Comparison of ENCODE assay signal across 9 mouse cellular contexts in genomic region chr8:120248451-120248850, GRCm38 (mm10).
"Had no signal": no experiment of that assay in that cellular context is flagged by ENCODE, and none has a peak within 500 bp of the region (broad histone marks: within the 10 kb centered on the region; RNA-seq: fewer than 3 reads in every experiment).

No protein-coding gene starts in this region.

- ATAC-seq: intestine, embryonic 15.5 days; liver, postnatal 0 days; midbrain, embryonic 13.5 days had no signal

- H3K4me2 ChIP-seq: intestine, embryonic 15.5 days; limb, embryonic 13.5 days; liver, embryonic 13.5 days; midbrain, embryonic 13.5 days; stomach, embryonic 15.5 days had no signal

- H3K9me3 ChIP-seq: intestine, embryonic 15.5 days; liver, embryonic 13.5 days; midbrain, embryonic 13.5 days; stomach, embryonic 15.5 days had no signal

- H3K27me3 ChIP-seq: intestine, embryonic 15.5 days; limb, embryonic 13.5 days; liver, embryonic 13.5 days; midbrain, embryonic 13.5 days; stomach, embryonic 15.5 days had no signal

- DNase-seq: kidney, adult 8-10 months; liver, embryonic 13.5 days; liver, postnatal 0 days; right cerebral cortex, postnatal 14 days; thymus, postnatal 4 days had no signal

- H3K36me3 ChIP-seq: intestine, embryonic 15.5 days; liver, embryonic 13.5 days; midbrain, embryonic 13.5 days; stomach, embryonic 15.5 days had no signal

- H3K4me3 ChIP-seq: intestine, embryonic 15.5 days; limb, embryonic 13.5 days; liver, embryonic 13.5 days; midbrain, embryonic 13.5 days; stomach, embryonic 15.5 days had no signal

- H3K27ac ChIP-seq: intestine, embryonic 15.5 days; limb, embryonic 13.5 days; liver, embryonic 13.5 days; midbrain, embryonic 13.5 days; stomach, embryonic 15.5 days had no signal

- H3K9ac ChIP-seq: intestine, embryonic 15.5 days; limb, embryonic 13.5 days; liver, embryonic 13.5 days; liver, postnatal 0 days; midbrain, embryonic 13.5 days; stomach, embryonic 15.5 days had no signal
